Mouse (Mus musculus) bone marrow macrophage, adult 2 months (primary cell): ENCODE data around the gene Ralgps1. TPM values are rescaled to one million over a fixed set of nuclear protein-coding genes. Genes with fewer than 3 reads are reported as not detected.
"Not testable (repeated sequence)": the region's sequence is repeated elsewhere in the genome, so short reads cannot be mapped to it uniquely, and the experiment has no call there.

Experiments
- H3K27ac ChIP-seq: 2 replicates; pipeline ENCODE4 v1.5.1; 2012; ENCODE audit warnings: low read depth, low read length; ENCODE audit not compliant: insufficient read depth
- H3K4me1 ChIP-seq: 2 replicates; pipeline ENCODE4 v1.6.1; 2012; ENCODE audit warnings: low read length; ENCODE audit not compliant: control insufficient read depth, insufficient read depth
- H3K4me3 ChIP-seq: 2 replicates; pipeline ENCODE4 v1.5.1; 2012; ENCODE audit warnings: mild to moderate bottlenecking, low read length, moderate library complexity; ENCODE audit not compliant: insufficient read depth
- CTCF ChIP-seq: IDR thresholded peaks from 2 replicates; pipeline ENCODE4 v1.5.1; 2012; ENCODE audit warnings: low read depth, mild to moderate bottlenecking, low read length, moderate library complexity
- POLR2A ChIP-seq: IDR thresholded peaks from 2 replicates; pipeline ENCODE4 v1.6.1; 2012; ENCODE audit warnings: mild to moderate bottlenecking, low read depth, low read length, borderline replicate concordance
- polyA plus RNA-seq: library from polyadenylated mRNA; stranded (reverse); fragments of >200 nt; gene quantifications from 2 replicates; pipeline ENCODE4 v1.2.4, GENCODE M21; 2012; ENCODE audit not compliant: missing spikeins, insufficient read depth, insufficient read length

Gene Ralgps1
- polyA plus RNA-seq, 1 experiment = 7.6 TPM

- TF ChIP-seq CTCF (no peak), POLR2A (no peak)
- H3K4me3 ChIP-seq = no peak overlapping the region
- peaks cover 26% of the 10 kb centered on the region for H3K4me1 ChIP-seq
- no peak overlapping the region for H3K27ac ChIP-seq
Measured at GRCm38 (mm10) chr2:33219637-33220036, 151.6 kb downstream of the Ralgps1 start.

DNA sequence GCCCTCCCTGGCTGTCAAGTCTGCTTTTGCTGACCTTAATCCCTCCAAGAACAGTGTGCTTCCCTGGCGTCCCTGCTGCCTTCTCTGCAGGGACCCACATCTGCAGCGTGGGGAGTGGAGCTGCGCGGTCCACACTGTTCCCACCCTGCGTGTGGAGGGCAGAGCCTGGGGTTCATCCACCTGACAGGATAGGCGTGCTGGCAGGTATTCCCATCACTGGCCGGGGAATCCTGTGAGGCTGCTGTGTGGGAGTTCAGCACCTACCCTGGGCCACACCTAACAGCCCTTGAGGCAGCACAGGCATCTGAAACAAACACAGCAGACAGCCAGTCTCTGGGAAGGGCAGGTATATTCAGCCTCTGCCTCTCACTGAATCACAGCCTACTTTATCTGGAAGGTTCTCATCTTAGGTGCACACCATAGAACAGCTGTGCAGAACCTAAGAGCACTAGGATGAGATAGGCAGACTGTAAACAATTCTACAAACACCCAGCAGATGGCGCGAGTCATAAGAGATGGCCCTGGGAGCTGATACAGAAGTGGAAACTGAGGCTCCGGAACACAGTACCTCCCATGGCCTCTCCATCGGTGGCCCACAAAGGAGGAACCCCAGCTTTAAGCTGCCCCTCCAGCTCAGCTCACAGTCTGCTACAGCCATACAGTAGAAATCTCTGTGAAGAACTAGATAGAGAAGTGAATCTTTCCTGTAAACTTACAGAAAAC is 152.2 kb downstream of the Ralgps1 start:
- no peak overlapping the region for H3K4me3 ChIP-seq
- H3K27ac ChIP-seq = no peak overlapping the region
- no peak for TF ChIP-seq POLR2A
- TF ChIP-seq CTCF = peak; percentile 71
- H3K4me1 ChIP-seq = peaks cover 29% of the 10 kb centered on the region

DNA sequence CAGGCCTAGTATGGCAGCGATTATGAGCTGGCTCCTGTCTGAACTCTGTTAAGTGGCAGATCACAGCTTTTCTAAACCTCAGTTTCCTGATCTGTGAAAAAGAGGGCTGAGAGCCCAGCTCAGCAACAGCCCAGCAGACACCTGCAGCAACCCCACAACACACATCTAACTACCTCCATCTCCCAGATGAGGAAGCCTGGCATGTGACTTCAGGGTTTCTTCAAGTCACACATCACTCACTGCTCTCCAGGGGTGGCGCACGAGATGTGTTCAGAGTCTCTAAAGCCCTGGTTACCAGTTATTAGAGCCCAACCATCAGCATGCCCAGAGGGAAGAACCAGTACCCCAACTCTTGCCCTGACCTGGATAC is 153.9 kb downstream of the Ralgps1 start:
- TF ChIP-seq POLR2A (no peak), CTCF (no peak)
- H3K4me3 ChIP-seq = no peak overlapping the region
- H3K4me1 ChIP-seq = peaks cover 29% of the 10 kb centered on the region
- no peak overlapping the region for H3K27ac ChIP-seq

DNA sequence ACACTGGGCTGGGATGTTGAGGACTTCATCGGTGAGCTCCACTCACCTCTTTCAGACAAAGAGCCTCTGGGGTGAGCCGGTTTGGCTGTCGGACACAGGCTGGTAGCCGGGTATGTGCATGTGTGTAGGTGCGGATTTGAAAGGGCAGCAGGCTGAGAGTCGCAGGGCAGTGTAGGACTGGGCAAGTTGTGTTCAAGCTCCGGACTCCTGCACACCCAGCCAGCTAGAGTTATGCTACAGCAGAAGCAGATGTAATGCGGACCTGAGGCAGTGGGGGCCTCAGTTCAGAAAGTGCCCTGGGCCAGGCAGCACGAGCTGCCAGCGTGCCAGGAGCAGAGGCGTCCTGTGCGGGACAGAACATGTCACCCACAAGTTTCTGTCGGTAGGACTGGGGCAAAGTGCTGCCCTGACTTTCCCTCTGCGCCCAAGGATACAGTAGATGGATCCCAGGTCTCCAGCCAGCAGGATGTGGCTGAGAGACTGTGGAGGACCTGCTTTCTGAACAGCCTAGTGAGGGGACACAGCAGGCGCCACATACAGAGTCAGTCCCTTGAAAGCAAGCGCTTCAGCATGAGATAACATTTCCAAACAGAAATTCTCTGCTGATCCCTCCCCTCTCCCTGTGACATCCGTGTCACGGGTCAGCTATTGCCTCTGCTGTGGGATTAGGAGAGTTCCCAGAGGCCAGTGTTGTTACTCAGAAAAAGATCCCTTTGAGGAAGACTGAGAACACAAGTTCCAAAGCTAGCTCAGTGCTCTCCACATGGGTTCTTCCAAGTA is 154.5 kb downstream of the Ralgps1 start:
- peaks cover 28% of the 10 kb centered on the region for H3K4me1 ChIP-seq
- TF ChIP-seq CTCF = no peak
- TF ChIP-seq POLR2A = no peak
- H3K4me3 ChIP-seq = peak overlapping the region; percentile 37
- H3K27ac ChIP-seq = no peak overlapping the region

- peaks cover 19% of the 10 kb centered on the region for H3K4me1 ChIP-seq
- TF ChIP-seq CTCF = no peak
- TF ChIP-seq POLR2A = no peak
- H3K27ac ChIP-seq = no peak within 1 kb of the TSS
- peak within 1 kb of the TSS; percentile 38 for H3K4me3 ChIP-seq
Measured at GRCm38 (mm10) chr2:33215700-33216509, 155.4 kb downstream of the Ralgps1 start, which contains the start of gene Angptl2. TSS of gene Angptl2 (plus strand) at chr2:33216069.

GRCm38 (mm10) chr2:33215177-33215699 is 156.0 kb downstream of the Ralgps1 start:
- no peak overlapping the region for H3K27ac ChIP-seq
- H3K4me3 ChIP-seq = peak overlapping the region; percentile 38
- TF ChIP-seq CTCF = no peak

DNA sequence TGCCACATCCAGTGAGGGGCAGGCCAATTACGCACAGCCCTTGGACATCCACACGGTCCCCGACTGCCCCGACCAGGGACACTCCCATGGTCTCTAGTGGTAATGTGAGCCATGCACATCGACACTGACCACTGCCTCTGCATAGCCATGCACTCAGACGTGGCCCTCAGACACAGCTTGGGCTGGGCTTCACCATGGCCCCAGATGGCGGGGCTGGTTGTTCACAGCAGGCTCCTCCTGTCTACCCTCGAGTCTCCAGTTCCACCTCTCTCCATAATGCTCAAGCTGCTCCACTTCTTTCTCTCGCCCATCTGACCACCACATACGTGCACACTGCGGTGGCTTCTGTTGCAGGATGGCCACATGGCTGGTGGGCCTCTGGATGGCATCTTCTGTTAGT is 160.0 kb downstream of the Ralgps1 start:
- peaks cover 35% of the 10 kb centered on the region for H3K4me1 ChIP-seq
- H3K4me3 ChIP-seq, H3K27ac ChIP-seq: not testable (repeated sequence)

More at GRCm38 (mm10) chr2:33215177-33215699, 156.0 kb downstream of the Ralgps1 start:
- H3K4me1 ChIP-seq = peaks cover 15% of the 10 kb centered on the region

- TF ChIP-seq POLR2A (no peak), CTCF (no peak)
- no peak overlapping the region for H3K4me3 ChIP-seq
- H3K4me1 ChIP-seq = peaks cover 39% of the 10 kb centered on the region
- H3K27ac ChIP-seq = no peak overlapping the region
Measured at GRCm38 (mm10) chr2:33210841-33211240, 160.4 kb downstream of the Ralgps1 start.

DNA sequence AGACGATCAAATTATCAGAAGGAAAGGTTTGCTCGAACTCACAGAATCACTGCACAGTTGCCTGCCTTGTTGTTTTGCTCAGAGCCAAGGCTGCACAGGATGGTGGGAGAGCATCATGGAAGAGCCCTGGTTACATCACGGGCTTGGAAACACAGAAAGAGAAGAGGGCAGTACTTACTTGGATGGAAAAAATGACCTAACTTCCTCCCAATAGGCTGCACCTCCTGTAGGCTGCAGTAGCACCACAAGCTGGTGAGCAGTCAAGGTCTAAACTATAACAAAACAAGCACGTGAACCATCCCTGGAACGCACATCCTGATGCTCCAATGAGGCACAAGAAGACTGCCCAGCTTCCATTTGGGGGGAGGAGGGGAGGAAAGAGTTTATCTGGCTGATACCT is 163.2 kb downstream of the Ralgps1 start:
- no peak for TF ChIP-seq CTCF
- TF ChIP-seq POLR2A = no peak
- H3K4me3 ChIP-seq = no peak overlapping the region
- H3K4me1 ChIP-seq = peaks cover 51% of the 10 kb centered on the region
- H3K27ac ChIP-seq = peak overlapping the region; percentile 80; the same call in 1 of the 2 replicates
